Mouse (Mus musculus): ENCODE measurements around the gene Tstd2. TPM values are rescaled to one million over a fixed set of nuclear protein-coding genes. Genes with fewer than 3 reads are reported as not detected.

Tstd2 gene
- polyA plus RNA-seq, 1 experiment from 2014 or later = 66.0 TPM

Other genes with a start within 250 kb of the Tstd2 start
- gene Ccdc180, start 248.4 kb downstream of the Tstd2 start, polyA plus RNA-seq (2016; fragmentation: Nextera tagmentation; extraction: Ambion mirVana) = 0.06 TPM in 1 of 2 replicates, not detected in the other
- 7.2 and 8.7 TPM in 2 replicates for gene Tdrd7, start 173.4 kb downstream of the Tstd2 start, polyA plus RNA-seq (2016; fragmentation: Nextera tagmentation; extraction: Ambion mirVana)
- 4.8 and 5.1 TPM in 2 replicates for gene Tmod1, start 99.8 kb downstream of the Tstd2 start, polyA plus RNA-seq (2016; fragmentation: Nextera tagmentation; extraction: Ambion mirVana)
- gene Ncbp1, start 81 bp downstream of the Tstd2 start, polyA plus RNA-seq (2016; fragmentation: Nextera tagmentation; extraction: Ambion mirVana) = 102 and 104 TPM in 2 replicates
- gene Xpa, start 57.6 kb upstream of the Tstd2 start, polyA plus RNA-seq (2016; fragmentation: Nextera tagmentation; extraction: Ambion mirVana) = 28.9 and 31.1 TPM in 2 replicates
- not detected in 2 replicates for gene Foxe1, start 204.9 kb upstream of the Tstd2 start, polyA plus RNA-seq (2016; fragmentation: Nextera tagmentation; extraction: Ambion mirVana)